Mouse (Mus musculus) forebrain, embryonic 11.5 days (tissue): Measurements from ENCODE around the gene Trabd2b. TPM values are rescaled to one million over a fixed set of nuclear protein-coding genes. Genes with fewer than 3 reads are reported as not detected.

Experiments
- ATAC-seq: fragments of 200-750 bp; cut with Nextera tagmentation; replicated peaks from 2 replicates; pipeline ENCODE4 v1.8.0; 2017; ENCODE audit warnings: moderate TSS enrichment; ENCODE audit not compliant: low FRiP score
- DNase-seq: peaks from one replicate; pipeline ENCODE4 v3.0.0-alpha.2; 2017; ENCODE audit warnings: low spot score
- H3K27ac ChIP-seq: fragments of 300-500 bp; sonication (generic); 2 replicates; pipeline ENCODE4 v1.5.1; 2014; ENCODE audit warnings: low read depth, low read length
- H3K27me3 ChIP-seq: fragments of 300-500 bp; sonication (generic); 2 replicates; pipeline ENCODE4 v1.6.1; 2014; ENCODE audit warnings: mild to moderate bottlenecking, low read length, mixed read lengths; ENCODE audit not compliant: control insufficient read depth, insufficient read depth
- H3K36me3 ChIP-seq: fragments of 300-500 bp; sonication (generic); 2 replicates; pipeline ENCODE4 v1.6.1; 2014; ENCODE audit warnings: mild to moderate bottlenecking, low read length, moderate library complexity, mixed read lengths; ENCODE audit not compliant: control insufficient read depth, insufficient read depth
- H3K4me1 ChIP-seq: fragments of 300-500 bp; sonication (generic); replicated peaks from 2 replicates; pipeline ENCODE4 v1.6.1; 2014; ENCODE audit warnings: low read length, mixed read lengths; ENCODE audit not compliant: control insufficient read depth, insufficient read depth
- H3K4me2 ChIP-seq: fragments of 300-500 bp; sonication (generic); 2 replicates; pipeline ENCODE4 v1.6.1; 2014; ENCODE audit warnings: low read depth, mild to moderate bottlenecking, low read length, moderate library complexity, mixed read lengths; ENCODE audit not compliant: severe bottlenecking
- H3K4me3 ChIP-seq: fragments of 300-500 bp; sonication (generic); 2 replicates; pipeline ENCODE4 v1.5.1; 2014; ENCODE audit warnings: low read depth, low read length
- H3K9ac ChIP-seq: fragments of 300-500 bp; sonication (generic); 2 replicates; pipeline ENCODE4 v1.6.1; 2014; ENCODE audit warnings: low read length
- H3K9me3 ChIP-seq: fragments of 300-500 bp; sonication (generic); 2 replicates; pipeline ENCODE4 v1.6.1; 2016; ENCODE audit warnings: low read length, mixed read lengths; ENCODE audit not compliant: control insufficient read depth
- WGBS: fragments of 180-500 bp; shearing (Covaris S2); extraction: QIAGEN DNeasy Blood & Tissue Kit; methylation state at CpG from one replicate; pipeline ENCODE4 v1.1.7; 2014; 5-methylcytosine and 5-hydroxymethylcytosine counted together
- polyA plus RNA-seq: library from polyadenylated mRNA; unstranded; fragments of >200 nt; fragmentation: Nextera tagmentation; extraction: Ambion mirVana; gene quantifications from 2 replicates; pipeline ENCODE4 v1.2.1, GENCODE M21; 2014

Gene Trabd2b
- polyA plus RNA-seq, 1 experiment from 2014 or later = 1.4 TPM

DNA sequence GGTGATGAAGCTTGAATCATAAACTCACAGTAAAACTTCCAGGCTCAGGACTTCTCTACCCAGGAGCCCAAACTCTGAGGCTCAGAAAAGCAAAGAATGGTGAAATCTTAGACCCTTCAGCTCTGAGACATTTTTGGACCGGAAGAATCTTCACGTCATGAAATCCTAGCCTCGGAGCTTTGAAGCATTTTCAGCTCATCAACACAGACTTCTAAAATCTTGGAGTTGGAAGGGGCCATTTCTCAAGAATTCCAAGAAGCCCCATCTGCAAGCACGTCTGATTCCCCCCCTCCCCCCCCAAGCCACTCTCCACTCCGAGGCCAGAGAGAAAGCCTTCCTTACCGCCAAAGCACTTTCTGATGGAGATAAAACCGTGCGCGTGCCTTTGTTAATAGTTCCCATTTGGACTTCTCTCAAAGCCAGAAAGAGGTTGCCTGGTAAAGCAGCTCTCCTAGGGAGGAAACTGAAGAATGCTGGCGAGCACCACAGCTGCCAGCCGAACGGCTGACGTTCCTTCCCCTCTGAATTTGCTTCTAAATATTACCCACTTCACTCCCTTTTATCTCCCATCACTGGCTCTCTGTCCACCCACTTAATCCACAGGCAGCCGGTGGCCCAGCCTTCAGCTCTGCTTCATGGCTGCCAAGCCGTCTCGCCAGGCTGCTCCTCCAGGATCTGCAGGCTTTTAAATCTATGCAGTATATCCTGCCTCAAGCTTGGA is 9.6 kb downstream of the Trabd2b start:
- no peak overlapping the region; the same call in 1 of the 2 replicates for H3K9ac ChIP-seq
- no peaks in the 10 kb centered on the region for H3K27me3 ChIP-seq
- H3K4me2 ChIP-seq = no peak overlapping the region
- H3K9me3 ChIP-seq = no peaks in the 10 kb centered on the region
- no peak overlapping the region for H3K4me3 ChIP-seq
- WGBS = 43% methylated on average over 16 of the region's 16 CpGs
- H3K36me3 ChIP-seq = no peaks in the 10 kb centered on the region
- no peak overlapping the region for H3K27ac ChIP-seq
- H3K4me1 ChIP-seq = no peaks in the 10 kb centered on the region; the same call in 1 of the 2 replicates
- ATAC-seq (no peak), DNase-seq (no peak)

DNA sequence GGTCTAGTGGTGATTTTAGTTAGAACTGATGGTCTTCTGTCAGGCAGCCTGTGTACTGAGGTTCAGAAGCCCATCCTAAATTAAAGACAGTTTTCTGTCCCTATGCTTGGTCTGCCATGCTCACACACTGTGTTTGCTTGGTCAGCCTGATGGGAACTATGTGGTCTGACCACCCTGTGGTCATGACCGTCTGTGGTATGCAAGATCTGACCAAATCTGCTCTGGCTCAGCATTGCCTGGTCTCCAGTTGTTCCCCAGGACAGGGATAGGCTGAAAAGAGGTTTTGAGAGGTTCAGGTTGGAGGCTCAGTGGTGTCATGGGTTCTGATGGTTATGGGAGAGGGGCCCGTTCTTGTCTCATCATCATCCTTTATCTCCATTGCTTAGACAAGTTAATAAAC is 13.6 kb downstream of the Trabd2b start:
- H3K27ac ChIP-seq = no peak overlapping the region
- no peak overlapping the region for H3K9ac ChIP-seq
- H3K4me2 ChIP-seq = no peak overlapping the region
- DNase-seq = no peak
- no peaks in the 10 kb centered on the region for H3K27me3 ChIP-seq
- no peak for ATAC-seq
- H3K36me3 ChIP-seq = no peaks in the 10 kb centered on the region
- WGBS = 92% methylated on average over 2 of the region's 2 CpGs
- no peak overlapping the region for H3K4me3 ChIP-seq
- H3K9me3 ChIP-seq = no peaks in the 10 kb centered on the region
- no peaks in the 10 kb centered on the region for H3K4me1 ChIP-seq

DNA sequence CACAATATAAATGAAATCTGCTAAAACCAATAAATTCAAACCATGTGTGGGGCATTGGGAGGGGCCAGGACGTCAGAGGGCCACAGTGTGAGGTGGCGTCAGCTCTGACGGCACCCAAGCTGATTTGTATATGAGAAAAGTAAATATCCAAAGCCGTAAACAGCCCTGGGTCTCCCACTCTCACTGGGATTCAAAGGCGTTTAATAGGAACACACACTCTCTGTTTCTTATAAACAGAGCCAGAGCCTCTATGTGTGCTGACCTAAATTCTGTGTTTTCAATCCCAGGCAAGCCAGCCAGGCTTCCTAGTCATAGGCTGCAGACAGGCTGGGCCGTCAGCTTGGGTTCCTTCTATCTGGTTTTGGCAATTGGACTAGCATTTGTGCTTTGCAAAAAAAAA is 16.6 kb downstream of the Trabd2b start:
- WGBS = 71% methylated on average over 6 of the region's 6 CpGs
- no peak for ATAC-seq
- Histone ChIP-seq H3K9me3 (no peaks in the 10 kb centered on the region), H3K9ac (no peak overlapping the region), H3K4me1 (no peaks in the 10 kb centered on the region), H3K4me3 (no peak overlapping the region), H3K36me3 (no peaks in the 10 kb centered on the region), H3K27me3 (no peaks in the 10 kb centered on the region), H3K4me2 (no peak overlapping the region), H3K27ac (no peak overlapping the region)
- DNase-seq = no peak

DNA sequence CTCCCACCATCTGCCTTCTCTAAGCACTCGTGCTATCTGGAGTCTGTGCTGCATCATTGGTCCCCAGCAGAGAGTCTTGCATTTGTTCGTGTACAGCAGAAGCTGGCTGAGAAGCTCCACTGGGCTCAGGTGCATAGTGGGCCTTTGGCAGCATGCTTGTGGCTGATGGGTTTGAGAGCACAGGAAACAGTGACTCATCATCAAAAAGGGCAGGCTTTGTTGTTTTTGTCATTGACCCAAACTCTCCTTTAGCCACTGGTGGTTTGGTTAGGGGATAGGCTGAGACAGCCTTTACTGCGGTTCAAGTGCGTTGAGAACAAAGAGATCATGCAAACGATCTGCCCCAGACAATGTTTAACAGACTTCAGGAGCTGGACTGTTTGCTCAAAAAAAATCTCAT is 19.3 kb downstream of the Trabd2b start:
- H3K27me3 ChIP-seq = no peaks in the 10 kb centered on the region
- H3K27ac ChIP-seq = no peak overlapping the region
- 61% methylated on average over 5 of the region's 5 CpGs for WGBS
- H3K4me1 ChIP-seq = no peaks in the 10 kb centered on the region
- no peaks in the 10 kb centered on the region for H3K36me3 ChIP-seq
- H3K4me2 ChIP-seq = no peak overlapping the region
- H3K9me3 ChIP-seq = no peaks in the 10 kb centered on the region
- H3K4me3 ChIP-seq = no peak overlapping the region
- ATAC-seq = no peak
- no peak overlapping the region for H3K9ac ChIP-seq
- DNase-seq = no peak

DNA sequence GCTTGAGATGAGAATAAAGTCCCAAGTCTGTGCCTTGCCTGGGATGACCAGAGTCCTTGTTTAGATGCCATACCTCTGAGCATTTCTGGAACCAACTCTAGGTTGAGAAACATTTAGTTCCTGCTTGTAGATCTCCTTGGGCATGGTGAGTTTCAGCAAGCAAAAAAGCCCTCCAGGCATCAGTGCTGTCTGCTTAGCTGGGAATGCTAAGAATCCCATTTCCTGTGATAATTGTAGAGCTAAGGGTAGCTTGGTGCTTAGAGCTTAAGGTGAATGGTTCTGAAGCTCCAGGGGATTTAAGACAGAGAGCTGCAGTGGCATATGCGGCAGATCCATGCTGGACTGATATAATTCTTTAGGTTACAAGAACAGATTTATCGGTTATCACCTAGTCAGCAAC is 26.2 kb downstream of the Trabd2b start:
- no peak overlapping the region for H3K9ac ChIP-seq
- no peaks in the 10 kb centered on the region for H3K9me3 ChIP-seq
- H3K27ac ChIP-seq = no peak overlapping the region
- DNase-seq (no peak), ATAC-seq (no peak)
- no peaks in the 10 kb centered on the region for H3K36me3 ChIP-seq
- WGBS = 85% methylated on average over 2 of the region's 2 CpGs
- no peak overlapping the region for H3K4me3 ChIP-seq
- no peaks in the 10 kb centered on the region for H3K4me1 ChIP-seq
- no peaks in the 10 kb centered on the region for H3K27me3 ChIP-seq
- no peak overlapping the region for H3K4me2 ChIP-seq

DNA sequence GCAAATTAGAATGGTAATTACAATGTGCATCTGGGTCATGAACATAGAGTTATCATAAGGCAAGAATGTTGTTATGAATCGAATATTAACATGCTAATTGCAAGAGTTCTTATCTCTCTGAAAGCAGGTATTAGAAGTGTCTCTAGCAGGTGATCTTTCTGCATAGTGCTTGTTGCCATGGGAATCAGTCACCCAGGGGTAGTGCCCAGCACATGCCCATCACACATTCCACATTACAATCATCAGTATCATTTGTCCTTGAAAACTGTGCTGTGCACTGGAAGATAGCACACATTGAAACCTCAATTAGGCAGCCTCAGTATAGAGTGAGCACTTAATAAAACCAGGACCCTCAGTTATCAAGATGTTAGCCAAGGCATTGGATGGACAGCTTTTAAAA is 26.9 kb downstream of the Trabd2b start:
- Histone ChIP-seq H3K36me3 (no peaks in the 10 kb centered on the region), H3K27me3 (no peaks in the 10 kb centered on the region), H3K4me3 (no peak overlapping the region), H3K9me3 (no peaks in the 10 kb centered on the region), H3K4me2 (no peak overlapping the region), H3K27ac (no peak overlapping the region), H3K4me1 (no peaks in the 10 kb centered on the region), H3K9ac (no peak overlapping the region)
- ATAC-seq = no peak
- no peak for DNase-seq
- 86% methylated on average over 1 of the region's 1 CpGs for WGBS

DNA sequence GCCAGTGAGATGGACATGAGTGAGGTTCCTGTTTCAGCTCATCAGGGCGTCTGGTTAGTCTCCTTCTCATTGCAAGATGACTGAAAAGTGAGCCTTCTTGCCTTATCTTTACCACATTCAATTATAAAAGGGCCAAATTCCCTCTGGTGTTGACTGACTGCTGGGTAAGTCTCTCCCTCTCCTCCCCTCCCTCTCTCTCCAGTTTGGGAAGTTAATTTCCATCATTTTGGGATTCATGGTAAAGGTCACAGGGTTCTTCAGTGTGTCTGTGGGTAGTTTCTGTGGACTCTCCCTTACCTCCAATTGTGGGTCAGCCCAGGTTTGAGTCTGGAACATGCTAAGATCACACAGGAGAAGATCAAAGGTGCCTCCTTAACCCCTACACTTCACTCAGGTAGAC is 28.2 kb downstream of the Trabd2b start:
- Histone ChIP-seq H3K27ac (no peak overlapping the region), H3K4me1 (no peaks in the 10 kb centered on the region), H3K27me3 (no peaks in the 10 kb centered on the region), H3K4me2 (no peak overlapping the region), H3K9me3 (no peaks in the 10 kb centered on the region), H3K36me3 (no peaks in the 10 kb centered on the region), H3K4me3 (no peak overlapping the region), H3K9ac (no peak overlapping the region)
- DNase-seq = no peak
- no peak for ATAC-seq
- WGBS = 71% methylated on average over 1 of the region's 1 CpGs

DNA sequence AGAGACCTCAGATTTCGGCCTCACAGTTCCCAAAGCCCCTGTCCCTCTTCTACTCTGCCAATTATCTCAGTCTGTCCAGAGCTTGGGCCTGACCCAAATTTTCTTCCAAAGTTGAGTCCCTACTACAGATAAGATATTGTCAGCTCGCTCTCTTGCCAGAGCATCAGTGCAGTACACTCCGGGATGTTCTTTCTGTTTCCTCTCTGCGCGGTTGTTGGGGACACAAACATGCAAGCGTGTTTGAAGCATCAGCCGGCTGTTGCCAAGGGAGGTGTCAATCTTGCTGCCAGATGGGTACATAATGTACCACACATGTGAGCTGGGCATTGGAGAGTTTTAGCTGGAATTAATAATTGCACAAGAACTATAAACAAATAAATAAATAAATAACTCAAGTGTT is 28.9 kb downstream of the Trabd2b start:
- no peak for ATAC-seq
- Histone ChIP-seq H3K36me3 (no peaks in the 10 kb centered on the region), H3K9ac (no peak overlapping the region), H3K9me3 (no peaks in the 10 kb centered on the region), H3K4me2 (no peak overlapping the region), H3K4me1 (no peaks in the 10 kb centered on the region), H3K27ac (no peak overlapping the region), H3K27me3 (no peaks in the 10 kb centered on the region), H3K4me3 (no peak overlapping the region)
- no peak for DNase-seq
- 92% methylated on average over 7 of the region's 7 CpGs for WGBS

DNA sequence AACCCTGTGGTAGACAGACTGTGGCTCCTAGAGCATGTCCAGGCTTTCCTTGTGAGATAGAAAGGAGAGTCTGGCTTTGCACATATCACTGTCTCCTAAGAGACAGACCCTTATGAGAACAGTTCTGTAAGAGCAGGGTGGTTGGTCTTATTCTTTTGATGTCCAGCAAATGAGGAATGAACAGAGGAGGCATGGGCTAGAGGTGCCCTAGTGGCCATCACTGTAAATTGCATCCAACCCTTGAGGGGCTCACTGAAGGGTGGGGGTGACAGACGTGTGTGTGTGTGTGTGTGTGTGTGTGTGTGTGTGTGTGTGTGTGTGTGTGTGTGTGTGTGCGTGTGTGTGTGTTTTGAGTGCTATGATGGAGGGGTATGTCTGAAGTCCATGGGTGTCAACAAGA is 32.2 kb downstream of the Trabd2b start:
- ATAC-seq (no peak), DNase-seq (no peak)
- WGBS = 75% methylated on average over 2 of the region's 2 CpGs
- Histone ChIP-seq H3K9ac (no peak overlapping the region), H3K9me3 (no peaks in the 10 kb centered on the region), H3K4me1 (no peaks in the 10 kb centered on the region), H3K36me3 (no peaks in the 10 kb centered on the region), H3K27me3 (no peaks in the 10 kb centered on the region), H3K4me3 (no peak overlapping the region), H3K27ac (no peak overlapping the region), H3K4me2 (no peak overlapping the region)
